In the genomic region with DNA sequence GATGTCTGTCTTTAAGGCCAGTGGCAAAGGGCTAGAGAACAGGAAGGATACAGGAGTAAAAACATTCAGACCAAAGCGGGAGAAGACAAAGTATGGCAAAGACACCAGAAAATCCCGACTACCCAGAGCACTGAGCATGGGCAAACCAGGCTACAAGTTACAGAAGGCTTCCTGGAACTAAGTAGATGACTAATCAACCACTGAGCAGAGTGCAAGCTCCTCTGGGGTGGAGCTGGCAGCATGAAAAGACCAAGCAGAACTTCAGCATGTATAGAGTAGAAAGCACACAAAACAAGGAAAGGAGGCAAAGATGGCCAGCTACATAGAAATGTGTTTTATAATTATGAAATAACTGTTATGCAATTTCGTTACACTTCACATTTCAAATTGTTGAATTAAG, we compare ENCODE assay signal across 1 mouse cellular context.
TF ChIP-seq lines count a peak whose summit lies in the region.

No protein-coding gene starts in this region.

TF ChIP-seq in CH12.LX, 34 proteins besides CTCF, POLR2A, EP300 and RAD21:
- TF ChIP-seq GABPA (IDR thresholded peaks at IDR 0.05; ENCODE audit: insufficient replicate concordance, low read depth, low read length): no peak
- no peak for TF ChIP-seq MAFK (IDR thresholded peaks at IDR 0.05; ENCODE audit: insufficient replicate concordance, low read length)
- no peak for TF ChIP-seq USF1 (IDR thresholded peaks at IDR 0.05; ENCODE audit: low read depth, low read length)
- no peak for TF ChIP-seq BHLHE40 (IDR thresholded peaks at IDR 0.05; ENCODE audit: low read depth, low read length)
- TF ChIP-seq MXI1 (IDR thresholded peaks at IDR 0.05; ENCODE audit: low read depth, low read length): no peak
- TF ChIP-seq ZKSCAN1 (IDR thresholded peaks at IDR 0.05; ENCODE audit: borderline replicate concordance, low read depth, low read length): no peak
- TF ChIP-seq TCF12 (IDR thresholded peaks at IDR 0.05; ENCODE audit: low read depth, low read length): no peak
- no peak for TF ChIP-seq RCOR1 (conservative IDR thresholded peaks at IDR 0.05; ENCODE audit: low read depth, low read length)
- TF ChIP-seq CHD2 (IDR thresholded peaks at IDR 0.05; ENCODE audit: low read length): no peak
